Mouse (Mus musculus) c-Kit-negative CD71-positive TER-119-positive erythroid progenitor cells, embryonic 14.5 days (primary cell): ENCODE results near the gene Slc7a10.

Experiments
- DNase-seq: peaks from one replicate; pipeline ENCODE4 v3.0.0-alpha.2; 2013; ENCODE audit warnings: low read depth, low spot score

The Slc7a10 gene

DNA sequence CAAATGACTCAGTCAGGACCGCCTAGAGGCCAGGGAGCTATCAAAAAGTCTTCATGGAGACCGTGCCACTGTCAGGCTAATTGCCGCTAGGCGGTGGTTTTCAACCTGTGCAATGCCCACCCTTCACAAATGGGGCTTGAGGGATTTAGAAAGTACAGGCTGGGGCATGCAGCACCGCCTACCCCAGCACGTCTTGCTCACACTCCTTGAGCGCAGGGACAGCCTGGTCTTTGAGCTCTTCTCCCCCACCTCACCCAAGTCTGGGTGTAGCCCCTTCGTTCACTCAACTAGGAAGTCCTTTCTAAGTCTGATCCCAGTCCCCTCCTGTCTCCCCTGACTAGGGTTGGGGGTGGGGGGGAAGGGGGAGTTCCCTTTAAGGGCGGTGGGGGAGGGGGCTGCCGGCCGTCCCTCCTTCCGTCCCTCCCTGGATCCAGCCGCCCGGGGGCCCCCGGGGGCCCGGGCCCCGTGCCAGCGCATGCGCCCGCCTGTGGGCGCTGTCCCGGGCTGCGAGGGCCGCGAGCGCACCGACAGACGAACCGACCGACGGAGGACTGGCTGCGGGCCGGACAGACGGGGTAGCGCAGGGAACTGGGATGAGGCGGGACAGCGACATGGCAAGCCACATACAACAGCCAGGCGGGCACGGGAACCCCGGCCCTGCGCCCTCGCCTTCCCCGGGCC is at the start of gene Slc7a10:
TSS of gene Slc7a10 (plus strand) at position 497 of the 681 bp plus-strand sequence.
- no peak for DNase-seq

DNA sequence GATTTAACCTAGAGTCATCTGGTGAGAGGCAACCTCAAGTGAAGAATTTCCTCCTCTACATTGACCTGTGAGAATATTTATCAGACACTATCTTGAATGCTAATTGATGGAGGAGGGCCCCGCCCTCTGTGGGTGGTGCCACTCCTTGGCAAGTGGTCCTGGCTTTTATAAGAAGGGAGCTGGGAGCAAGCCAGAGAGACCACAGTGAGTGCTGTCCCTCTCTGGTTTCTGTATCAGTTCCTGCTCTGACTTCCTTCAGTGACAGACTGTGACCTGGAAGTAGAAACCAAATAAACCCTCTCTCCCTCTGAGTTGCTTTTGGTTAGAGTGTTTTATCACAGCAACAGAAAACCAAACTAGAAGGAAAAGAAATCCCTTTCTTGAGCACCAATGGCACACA is 48.7 kb upstream of the Slc7a10 start:
- no peak for DNase-seq

DNA sequence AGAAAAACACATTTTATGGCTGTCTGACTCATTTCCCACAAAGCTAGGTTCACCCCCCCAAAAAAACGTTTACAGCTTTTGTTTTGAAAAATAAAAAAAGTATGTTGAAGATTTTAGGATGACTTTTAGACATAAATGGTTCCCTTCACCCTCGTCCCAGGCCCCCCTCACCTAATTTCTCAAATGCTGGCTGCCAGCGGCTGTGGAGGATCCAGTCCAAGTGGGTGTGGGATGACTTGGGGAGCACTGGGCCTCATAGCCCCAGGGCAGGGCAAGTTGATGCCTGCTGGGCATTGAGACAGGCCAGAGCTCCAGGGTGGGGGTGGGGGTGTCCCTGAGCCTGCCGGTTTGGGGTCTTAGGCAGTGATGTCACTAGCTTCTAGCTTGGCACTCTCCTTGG is 47.7 kb upstream of the Slc7a10 start:
- no peak for DNase-seq

DNA sequence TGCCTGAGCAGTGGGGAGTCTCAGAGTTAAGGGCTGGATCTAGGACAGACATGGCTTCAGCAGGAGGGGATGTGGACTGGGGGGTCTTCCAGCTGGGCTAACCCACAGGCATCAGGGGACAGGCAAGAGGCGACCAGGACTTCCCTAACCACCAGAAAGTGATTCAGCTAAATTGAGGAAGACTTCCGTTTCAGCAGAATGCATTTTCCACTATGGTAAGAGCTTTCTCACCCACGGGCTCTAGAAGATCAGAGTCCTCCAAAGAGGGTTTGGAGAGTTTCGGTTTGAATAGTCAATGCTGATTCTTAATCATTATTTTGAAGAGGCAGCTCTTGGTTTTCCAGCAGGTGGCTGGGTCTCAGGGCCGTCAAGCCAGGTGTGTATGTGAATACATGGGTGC is 46.3 kb upstream of the Slc7a10 start:
- DNase-seq = no peak

DNA sequence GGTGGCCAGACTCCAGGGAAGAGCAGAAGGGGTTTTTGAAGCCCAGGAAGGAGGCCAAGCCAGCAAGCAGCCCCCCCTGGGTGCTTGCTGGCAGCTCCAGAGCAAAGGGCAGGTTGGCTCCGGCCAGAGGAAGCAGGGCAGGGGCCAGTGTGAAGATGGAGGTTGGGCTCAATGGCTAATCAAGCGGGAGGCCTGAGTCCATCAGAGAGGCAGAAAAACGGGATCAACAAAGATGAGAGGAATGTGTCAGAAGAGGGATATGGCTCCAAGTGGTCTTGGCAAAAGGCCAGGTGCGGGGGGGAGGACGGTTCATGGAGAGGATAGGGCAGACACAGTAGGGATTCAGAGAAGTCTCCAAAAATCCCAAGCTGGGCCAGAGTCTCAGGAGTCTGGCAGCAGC is 44.7 kb upstream of the Slc7a10 start:
- no peak for DNase-seq

DNA sequence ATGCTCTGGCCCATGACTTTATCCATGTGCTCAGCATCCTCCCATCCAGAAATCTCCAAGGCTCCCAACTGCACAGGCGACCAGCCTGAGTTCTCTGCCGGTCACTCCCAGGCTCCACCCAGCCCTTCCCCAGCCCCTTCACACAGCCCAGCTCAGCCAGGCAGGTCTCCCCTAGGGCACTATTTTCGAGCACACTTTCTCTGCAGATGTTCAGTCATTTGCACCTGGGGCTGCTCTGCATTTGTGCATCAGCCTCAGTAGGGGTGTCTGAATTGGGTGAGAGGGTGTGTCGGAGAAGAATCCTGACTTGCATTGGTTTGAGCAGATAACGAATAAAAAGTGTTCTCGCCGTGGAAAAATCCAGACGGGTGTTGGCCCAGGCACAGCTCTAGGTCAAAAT is 43.7 kb upstream of the Slc7a10 start:
- no peak for DNase-seq

DNA sequence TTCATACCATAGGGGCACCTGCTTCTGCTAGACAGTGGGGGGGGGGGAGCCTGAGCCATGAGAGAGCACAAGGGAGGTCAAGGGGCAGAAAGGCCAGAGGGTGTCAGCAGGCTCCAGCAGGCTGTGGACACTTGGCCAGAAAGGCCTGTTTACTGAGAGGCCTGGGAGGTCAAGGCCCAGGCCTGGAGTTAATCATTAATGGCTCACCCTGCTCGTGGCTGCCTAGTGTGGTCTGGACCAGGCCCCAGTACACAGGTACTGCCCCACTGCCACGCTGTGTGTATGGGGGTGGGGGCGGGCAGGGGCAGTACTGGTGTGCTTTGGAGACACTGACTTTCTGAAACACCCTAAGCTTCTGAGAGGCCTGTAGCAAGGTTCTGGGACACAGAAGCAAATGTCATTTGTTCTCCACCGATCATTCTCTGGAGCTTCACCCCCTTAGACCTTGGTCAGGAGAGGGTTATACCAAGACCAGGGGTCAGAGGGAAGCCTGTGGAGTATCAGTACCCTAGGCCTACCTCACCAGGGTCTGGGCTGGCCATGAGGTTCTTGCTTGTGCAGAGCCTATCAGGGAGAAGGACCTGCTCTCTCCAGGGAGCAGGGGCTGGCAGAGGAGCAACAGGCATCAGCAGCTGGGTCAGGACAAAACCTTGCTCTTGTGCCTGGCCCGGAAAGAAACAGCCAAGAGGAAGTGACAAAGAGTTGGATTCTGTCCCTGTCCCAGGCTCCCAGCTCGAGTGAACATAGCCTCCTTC is 42.1 kb upstream of the Slc7a10 start:
- DNase-seq = no peak

DNA sequence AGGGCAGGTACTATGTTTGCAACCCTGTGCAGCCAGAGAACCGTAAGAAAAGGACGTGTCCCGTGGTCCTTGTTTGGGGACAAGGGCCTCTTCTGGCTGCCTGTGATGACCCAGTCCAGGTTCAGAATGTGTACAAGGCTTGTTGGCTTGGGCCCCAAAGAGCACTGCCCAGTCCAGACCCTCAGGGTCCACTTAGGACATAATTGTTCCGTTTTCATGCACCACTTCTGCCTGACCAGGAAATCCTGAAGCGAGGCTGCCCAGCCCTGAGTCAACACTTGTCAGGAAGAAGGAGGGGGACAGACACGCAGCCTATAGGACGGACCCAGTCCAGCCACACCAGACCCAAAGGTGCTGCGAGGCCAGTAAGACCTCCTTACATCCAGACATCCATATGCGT is 41.1 kb upstream of the Slc7a10 start:
- DNase-seq = no peak

DNA sequence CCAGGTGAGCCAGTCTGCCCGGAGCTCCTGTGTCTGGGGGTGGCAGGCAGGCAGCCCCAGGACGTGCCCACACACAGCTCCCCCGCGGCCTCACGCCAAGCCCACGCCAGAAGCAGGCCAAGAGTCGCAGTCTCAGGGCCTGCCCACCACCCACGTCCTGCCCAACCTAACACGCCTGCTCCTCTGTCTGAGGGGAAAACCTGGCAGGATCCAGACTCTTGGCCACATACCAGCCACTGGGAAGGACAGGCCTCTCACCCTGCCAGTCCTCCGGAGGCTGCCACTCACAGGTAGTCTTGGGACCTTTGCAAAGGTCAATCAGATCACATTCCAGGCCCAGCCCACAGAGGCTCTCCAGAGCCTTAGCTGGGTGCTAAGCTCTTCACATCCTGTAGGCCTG is 39.9 kb upstream of the Slc7a10 start:
- no peak for DNase-seq

DNA sequence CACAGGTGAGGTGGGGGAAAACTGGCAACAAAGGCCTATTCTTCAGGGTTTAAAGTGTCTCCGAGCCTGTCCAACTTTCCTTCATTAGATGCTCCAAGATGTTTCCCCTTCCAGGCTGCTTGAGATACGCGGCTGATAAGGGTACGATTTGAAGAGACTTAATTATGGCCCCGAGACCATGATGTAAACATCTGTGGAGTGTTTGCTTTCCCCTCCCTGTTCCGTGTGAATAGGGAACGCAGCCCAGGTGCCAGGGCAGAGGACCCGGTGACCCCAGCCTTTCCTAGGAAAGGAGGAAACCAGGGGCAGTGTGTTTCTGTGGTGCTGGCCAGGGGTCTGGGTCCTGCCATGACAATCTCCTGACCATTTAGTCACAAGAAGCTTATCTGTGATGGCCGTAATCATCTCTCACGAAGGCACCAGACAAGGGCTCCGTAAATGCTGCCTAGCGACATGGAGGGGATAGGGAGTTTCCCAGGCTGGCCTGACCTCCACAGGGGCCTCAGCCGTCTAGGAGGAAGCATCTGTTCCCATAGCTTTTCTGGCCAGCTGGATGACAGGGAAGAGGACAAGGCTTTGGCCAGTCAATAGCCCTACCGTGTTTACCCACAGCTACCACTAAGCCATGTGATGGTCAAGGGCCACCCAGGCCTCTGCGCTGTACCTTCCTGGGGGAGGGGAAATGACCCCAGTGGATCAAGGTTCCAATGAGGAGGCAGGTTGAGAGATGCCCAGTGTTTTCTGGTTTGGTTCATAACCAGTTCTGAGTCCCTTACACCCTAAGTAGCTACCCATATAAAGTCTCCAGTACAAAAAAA is 36.4 kb upstream of the Slc7a10 start:
- DNase-seq = no peak

DNA sequence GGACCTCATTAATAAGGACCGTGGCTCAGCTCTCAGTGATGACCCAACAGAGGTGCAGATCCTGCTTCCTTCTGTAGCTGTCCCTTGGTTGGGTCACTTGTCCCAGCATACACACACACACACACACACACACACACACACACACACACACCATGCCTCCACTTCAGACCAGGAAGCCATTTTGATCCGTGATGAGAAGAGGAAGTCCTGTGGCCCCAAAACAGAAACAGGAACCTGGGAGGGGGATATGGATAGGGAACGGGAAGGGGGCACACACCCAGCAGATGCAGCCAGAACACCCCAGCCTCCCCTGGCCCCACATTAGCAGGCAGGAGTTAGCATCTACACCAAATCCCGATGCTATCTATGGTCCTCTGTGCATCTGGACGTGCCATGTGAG is 35.3 kb upstream of the Slc7a10 start:
- DNase-seq = no peak

DNA sequence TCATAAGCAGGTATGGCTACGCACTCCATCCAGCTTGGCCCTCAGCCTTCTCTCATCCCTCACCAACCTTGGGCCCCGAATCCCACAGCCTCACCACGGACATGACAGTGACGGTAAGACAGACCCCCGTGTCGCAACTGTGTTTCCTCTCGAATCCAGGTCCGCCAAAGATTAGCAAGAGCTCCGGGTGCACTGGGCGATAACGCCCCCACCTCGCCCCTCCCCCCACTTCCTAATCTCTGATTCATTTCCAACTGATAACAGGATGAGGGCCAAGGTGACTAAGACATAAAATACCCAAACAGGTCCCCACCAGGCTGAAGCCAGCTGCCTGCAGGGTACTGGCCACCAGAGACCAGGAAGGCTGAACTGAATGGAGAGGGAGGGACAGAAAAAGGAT is 31.7 kb upstream of the Slc7a10 start:
- DNase-seq = no peak

DNA sequence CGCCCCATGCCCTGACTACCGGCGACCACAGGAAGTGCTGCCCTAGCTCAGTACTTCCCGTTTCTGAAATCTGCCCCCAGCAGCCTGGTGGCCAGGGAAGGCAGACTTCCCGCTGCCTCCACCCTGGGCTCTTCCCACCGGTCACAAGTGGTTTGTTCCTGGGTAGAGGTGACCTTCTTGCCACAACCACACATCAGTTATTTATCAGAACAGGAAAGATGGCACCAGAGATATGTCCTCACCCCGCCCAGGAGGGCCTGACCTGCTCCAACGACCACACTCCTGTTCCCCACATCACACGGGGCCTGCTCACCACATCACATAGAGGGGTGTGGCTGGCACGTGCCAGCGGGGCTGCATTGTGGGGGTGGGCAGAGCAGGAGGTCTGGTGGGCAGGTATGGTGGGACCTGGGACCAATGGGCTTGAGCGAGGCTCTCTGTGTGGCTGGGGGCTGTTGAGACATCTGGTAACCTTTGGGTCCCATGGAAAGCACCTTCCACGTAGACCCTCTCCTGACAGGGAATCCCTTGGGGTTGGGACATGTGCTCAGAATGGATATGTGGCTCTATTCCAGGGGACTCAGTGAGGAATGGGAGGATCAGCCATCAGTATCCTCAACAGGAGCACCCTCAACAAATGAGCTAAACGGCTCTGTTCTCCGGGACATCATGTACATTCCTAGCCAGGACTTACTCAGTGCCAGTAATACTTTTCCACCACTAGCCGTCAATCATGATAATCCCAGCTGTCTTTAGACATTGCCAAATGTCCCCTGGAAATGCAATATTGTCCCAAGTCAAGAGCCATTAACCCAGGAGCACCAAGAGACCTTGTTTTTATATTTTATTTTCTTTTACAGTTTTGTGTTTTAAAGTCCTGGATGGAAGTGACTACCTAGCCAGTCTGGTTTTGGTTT is 29.4 kb upstream of the Slc7a10 start:
- DNase-seq = no peak

DNA sequence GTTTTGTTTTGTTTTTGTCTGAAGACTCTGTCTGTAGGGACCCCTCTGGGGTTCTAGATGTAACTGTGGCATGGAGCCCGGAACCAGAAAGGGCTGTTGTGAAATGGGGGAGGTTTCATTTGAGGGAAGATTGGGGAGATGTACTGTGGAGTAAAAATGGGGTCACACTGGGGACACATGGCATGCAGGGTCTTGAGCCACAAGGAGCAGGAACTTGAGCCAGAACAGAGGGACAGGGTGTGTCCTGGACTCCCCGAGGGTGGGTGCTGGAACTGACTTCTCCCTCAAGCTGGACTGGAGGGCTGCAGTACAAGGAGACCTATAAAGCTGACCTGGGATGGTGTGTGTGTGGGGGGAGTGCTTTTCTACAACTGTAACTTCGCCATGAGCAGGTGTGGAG is 28.7 kb upstream of the Slc7a10 start:
- no peak for DNase-seq

DNA sequence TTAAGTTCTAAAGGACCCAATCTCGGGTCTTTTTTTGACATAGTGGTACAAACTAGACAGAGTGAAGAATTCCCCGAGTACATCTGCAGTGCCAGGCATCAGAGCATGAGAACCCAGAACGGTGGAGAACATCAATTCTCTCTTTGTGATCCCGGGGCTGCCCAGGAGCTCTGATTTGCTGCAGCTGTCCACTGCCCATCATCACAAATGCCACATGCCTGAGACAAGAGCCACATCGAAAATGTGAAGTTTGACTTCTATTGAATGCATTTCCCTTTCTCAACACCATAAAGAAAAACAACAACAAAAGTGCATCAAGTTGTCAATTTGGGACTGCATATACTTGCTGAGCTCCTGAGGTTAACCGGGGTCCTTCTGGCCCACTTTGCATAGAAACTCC is 23.7 kb upstream of the Slc7a10 start:
- no peak for DNase-seq

DNA sequence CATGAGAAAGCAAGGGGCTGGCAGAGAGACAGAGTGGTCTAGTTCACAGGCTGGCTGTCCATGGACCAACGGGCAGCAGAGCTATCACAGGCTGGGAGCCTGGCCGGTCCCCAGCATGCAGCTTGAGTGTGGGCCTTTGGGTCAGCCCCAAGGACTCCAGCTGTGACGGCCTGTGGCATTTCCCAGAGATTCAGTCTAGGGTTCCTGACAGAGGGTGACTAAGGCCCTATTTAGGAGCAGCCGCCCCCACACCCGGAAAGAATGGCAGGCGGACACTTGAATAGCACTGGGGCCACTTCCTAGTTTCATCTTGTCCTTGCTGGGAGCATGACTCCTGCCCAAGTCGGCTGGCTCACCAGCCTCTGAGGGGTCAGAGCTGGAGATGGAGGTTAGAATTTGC is 22.6 kb upstream of the Slc7a10 start:
- DNase-seq = no peak

DNA sequence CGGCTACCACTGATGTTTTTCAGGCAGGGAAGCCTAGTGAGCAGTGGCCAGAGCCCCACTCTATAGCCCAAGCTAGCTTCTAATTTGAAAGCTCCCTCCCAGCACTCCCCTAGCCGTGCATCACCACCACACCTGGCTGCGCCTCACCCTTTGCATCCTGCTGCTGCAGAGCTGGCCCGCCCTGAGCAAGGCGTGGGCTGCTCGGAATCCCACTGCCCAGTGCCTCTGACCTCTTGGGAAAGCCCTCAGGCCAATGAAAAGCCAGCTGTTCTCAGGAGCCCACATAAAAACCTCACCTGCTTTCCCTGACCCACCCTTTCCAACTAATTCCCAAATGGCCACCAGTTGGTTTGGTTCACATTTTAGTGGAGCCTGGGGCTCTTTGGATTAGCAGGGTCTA is 22.1 kb upstream of the Slc7a10 start:
- no peak for DNase-seq

DNA sequence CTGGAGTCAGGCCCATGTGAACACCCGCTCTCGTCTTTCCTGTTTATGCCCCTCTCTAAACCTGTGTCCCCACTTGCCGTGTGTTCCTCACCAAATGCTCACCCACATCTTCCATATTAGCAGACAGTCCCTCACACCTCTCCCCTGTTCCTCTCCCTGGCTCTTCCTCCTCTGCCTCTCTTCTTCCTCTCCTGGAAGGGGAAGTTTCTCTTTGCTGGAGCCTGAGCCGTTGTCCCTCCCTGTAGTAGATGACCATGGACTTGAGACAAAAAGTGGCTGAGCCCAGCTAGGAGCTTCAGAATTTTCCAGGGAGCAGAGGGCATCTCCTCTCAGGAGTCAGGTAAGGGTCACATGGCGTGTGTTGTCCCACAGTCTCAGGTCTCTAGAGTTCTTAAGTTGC is 19.2 kb upstream of the Slc7a10 start:
- DNase-seq = no peak

DNA sequence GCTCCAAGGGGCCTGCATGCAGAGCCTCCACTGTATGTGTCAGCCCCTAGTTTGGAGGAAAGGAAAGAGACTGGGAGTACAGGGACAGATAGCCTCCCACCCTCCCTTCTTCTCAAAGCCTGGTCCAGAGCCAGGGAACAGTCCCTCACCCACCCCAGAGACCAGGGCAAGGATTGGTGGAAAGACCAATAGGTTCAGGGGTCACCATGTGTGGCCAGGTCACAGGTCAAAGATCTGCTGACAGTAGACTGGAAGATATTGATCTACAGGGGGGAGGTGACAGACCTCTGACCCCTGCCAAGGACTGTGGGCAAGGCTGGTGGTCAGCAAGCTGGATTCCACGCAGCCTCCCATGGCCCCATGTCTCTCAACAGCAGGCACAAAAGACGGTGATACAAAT is 18.3 kb upstream of the Slc7a10 start:
- DNase-seq = no peak

DNA sequence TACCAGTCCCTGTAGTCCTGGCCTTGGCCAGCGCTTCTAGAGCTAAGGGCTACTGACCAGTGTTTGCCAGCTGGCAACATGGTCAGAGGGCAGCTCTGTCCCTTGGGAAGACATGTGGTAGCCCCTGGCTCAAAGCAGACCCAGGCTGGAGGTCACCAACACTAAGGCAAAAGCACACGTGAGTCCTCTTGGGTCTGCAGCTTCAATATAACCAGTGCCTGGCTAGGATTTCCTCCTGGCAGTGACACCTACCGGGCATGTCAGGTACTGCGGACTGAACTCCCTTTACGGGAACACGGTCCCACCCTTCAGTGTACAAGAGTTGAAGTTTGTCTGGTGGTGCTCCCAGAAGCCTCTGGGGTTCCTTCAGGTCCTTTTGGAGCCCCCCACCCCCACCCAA is 16.8 kb upstream of the Slc7a10 start:
- peak; percentile 39 for DNase-seq

DNA sequence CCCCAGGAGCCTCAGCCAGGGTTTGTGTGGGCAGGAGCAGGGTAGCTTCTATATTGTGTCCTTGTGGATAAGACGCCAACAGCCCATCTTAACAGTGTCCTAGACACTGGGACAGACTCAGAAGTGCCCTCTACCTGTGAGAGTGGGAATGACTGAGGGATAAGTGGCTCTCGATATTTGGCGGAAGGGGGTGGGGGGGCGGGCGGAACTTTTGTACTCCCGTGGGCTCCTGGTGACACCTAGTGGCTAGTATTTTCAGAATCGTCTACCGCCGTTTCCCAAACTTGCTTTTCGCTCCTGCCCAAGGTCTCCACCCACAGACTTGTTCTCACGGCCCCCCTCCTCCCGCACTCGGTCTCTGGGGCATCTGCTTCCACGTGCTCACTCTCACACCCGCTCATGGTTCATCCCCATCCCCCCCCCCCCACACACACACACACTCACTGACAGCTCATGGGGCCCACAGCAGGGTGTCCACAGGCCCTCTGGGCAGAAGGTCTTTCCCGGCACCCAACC is 14.3 kb upstream of the Slc7a10 start:
- DNase-seq = no peak
